Mouse (Mus musculus) left cerebral cortex, adult 2 months (tissue): ENCODE data around the gene Lemd1. TPM values are rescaled to one million over a fixed set of nuclear protein-coding genes. Genes with fewer than 3 reads are reported as not detected.
A peak's percentile ranks its signal among the peaks of the same experiment; 100 is the strongest.

Experiments
- DNase-seq, 2 experiments: peaks; one replicate each; pipeline ENCODE4 v3.0.0; 2021 to 2022; ENCODE audit warnings: low spot score in 2 of 2, mixed read lengths in 1 of 2; ENCODE audit errors: extremely low spot score in 1 of 2
- H3K27ac ChIP-seq: fragments of 200-600 bp; 2 replicates; pipeline ENCODE4 v1.8.1; 2022
- H3K4me3 ChIP-seq: fragments of 200-600 bp; 2 replicates; pipeline ENCODE4 v1.8.1; 2022
- CTCF ChIP-seq: fragments of 200-600 bp; IDR thresholded peaks from 2 replicates; pipeline ENCODE4 v1.8.1; 2022; ENCODE audit warnings: antibody characterized with exemption, mild to moderate bottlenecking, moderate library complexity
- intact Hi-C: fragments of 180-260 bp; cut with DNase I; formaldehyde crosslinking; loops from one replicate; pipeline ENCODE4 v1.15.1; 2025
- total RNA-seq, 2 experiments: library from RNA; stranded (reverse); gene quantifications; 2 replicates each; pipeline ENCODE4 v1.2.3; 2021

Gene Lemd1
- total RNA-seq, 2 experiments from 2014 or later = 3.9 to 6.8 TPM

DNA sequence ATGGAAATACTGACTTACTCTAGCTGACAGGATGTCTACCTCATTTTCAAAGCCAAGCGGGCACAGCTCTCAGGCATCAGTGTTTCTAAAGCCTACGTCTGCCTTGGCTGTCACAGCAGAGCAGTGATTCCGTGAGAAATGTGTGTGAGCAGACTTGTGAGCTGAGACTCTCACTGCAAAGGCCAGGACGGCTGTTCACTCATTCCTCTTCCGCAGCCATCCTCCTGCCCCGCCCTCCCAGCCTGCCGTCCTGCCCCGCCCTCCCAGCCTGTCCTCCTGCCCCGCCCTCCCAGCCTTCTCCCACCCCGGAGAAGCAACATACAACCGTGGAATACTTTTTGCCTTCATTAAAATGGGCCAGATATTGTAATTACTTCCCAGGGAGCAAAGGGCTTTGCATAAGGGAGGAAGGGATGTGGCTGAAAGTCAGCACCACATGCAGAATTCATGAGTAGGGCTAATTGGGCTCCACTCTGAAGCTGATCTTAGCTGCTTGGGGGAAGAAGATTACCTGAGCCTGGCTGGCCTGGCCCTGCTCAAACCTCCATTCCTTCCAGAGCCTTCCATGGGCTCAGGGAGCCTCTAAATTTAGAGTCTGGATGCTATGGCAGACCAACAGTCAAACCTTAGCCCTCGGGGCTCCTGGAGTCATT, 23.0 kb upstream of the Lemd1 start:
- H3K4me3 ChIP-seq = no peak overlapping the region
- no peak for DNase-seq
- no peak for TF ChIP-seq CTCF
- intact Hi-C loops = no loop called here
- H3K27ac ChIP-seq = no peak overlapping the region

DNA sequence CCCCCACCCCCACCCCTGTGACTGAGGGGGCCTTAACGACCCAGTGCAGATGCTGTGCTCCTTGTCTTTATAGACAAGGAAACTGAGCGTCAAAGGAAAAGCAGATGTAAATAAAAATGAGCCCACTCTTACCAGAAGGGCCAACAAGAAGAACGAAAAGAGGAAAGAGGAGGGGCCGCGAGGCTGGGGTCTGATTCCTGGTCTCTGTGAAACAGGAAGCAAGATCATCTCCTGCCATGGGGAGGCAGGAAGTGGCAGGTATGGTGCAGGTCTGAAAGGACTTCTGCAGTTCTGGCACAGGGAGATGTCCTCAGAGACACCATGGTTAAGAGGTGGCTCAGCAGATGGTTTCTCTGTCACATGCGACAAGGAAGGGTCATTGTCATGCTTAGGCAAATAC, 20.5 kb upstream of the Lemd1 start:
- H3K4me3 ChIP-seq = no peak overlapping the region
- DNase-seq = no peak
- TF ChIP-seq CTCF = no peak
- no peak overlapping the region for H3K27ac ChIP-seq
- intact Hi-C loops = no loop called here

DNA sequence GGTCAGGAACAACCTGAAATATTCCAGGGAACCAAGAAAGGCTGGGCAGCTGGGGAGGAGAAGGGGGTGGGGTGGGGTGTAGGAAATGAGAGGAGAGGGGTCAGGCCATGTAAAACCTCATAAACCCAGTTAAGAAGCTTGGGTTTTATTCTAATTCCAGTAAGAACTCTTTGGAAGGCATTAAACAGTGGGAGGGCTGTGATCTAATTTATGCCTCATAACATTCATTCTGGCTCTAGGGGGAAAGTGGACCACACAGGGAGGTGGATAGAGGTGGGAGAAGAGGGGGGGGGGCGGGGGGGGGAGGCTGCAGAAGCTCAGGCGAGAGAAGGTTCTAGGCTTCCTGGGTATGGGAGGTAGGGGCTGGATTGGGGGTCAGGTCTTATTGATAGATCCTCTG, 19.6 kb upstream of the Lemd1 start:
- intact Hi-C loops = no loop called here
- no peak overlapping the region for H3K4me3 ChIP-seq

DNA sequence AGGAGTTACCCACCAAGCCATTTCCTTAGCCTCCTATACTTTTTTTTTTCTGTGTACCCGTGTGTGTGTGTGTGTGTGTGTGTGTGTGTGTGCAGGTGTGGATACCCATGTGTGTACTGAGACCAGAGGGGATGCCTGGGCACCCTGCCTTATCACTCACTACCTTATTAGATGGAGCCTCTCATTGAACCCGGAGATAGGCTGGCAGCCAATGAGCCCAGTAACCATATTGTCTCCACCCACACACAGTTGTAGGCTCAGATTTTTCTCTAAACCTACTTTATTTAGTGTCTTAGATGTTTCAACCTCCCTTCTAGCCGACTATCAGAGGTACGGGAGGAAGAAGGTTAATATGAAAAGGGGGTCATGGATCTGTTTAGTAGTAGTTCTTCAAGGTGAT, 4.9 kb upstream of the Lemd1 start:
- H3K27ac ChIP-seq = no peak overlapping the region
- no peak for DNase-seq
- H3K4me3 ChIP-seq = no peak overlapping the region
- intact Hi-C loops = no loop called here
- no peak for TF ChIP-seq CTCF

More for the DNA sequence above, 19.6 kb upstream of the Lemd1 start:
- no peak for TF ChIP-seq CTCF
- H3K27ac ChIP-seq = no peak overlapping the region
- no peak for DNase-seq

DNA sequence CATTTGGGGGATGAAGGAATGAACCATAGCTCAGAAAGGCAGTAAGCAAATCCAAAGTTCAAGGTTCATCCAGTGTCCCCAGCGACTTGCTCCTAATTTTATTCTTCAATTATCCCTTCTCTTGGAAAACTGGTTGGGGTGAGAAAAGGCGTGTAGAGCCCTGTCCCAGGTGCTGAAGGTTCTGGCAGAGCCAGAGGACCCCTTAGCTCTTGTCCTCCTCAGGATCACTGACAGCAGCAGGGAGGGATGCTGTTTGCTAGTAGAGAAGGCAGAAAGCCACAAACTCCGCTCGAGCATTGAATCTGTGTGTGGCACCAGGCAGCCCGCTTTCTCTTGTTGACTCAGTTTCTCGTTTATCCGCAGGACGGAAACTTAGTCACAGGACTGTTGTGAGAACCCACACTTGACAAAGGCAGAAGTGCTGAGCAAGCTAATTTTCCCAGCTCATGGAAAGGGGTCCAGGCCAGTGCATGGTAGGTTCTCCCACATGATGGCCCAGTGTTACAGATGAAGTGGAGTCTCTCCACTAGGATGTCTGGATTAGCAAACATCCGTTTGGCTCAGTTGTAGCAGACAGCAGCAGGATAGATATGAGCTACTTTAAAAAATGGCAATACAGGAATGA, 2.7 kb upstream of the Lemd1 start:
- intact Hi-C loops = no loop called here
- Histone ChIP-seq H3K4me3 (no peak overlapping the region), H3K27ac (no peak overlapping the region)
- DNase-seq = no peak
- TF ChIP-seq CTCF = no peak

DNA sequence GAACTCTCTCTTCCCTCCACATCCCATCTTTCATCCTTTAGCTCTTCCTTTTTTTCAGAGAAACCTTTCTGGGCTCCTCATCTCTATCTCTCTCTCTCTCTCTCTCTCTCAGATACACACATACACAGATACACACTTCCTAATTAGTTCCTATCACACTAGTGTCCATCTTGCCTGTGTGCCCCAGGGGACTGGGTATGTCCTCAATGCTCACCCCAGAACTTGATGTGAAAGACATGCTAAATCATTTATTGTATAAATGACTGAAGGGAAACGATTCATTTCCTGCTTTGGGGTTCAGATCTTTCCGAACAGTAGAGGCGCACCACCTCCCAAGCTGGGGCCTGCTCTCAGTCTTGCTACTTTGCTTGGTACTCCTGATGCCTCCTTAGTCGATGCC, 2.0 kb upstream of the Lemd1 start:
- DNase-seq = no peak
- no peak overlapping the region for H3K4me3 ChIP-seq
- TF ChIP-seq CTCF = no peak
- H3K27ac ChIP-seq = no peak overlapping the region
- intact Hi-C loops = no loop called here

DNA sequence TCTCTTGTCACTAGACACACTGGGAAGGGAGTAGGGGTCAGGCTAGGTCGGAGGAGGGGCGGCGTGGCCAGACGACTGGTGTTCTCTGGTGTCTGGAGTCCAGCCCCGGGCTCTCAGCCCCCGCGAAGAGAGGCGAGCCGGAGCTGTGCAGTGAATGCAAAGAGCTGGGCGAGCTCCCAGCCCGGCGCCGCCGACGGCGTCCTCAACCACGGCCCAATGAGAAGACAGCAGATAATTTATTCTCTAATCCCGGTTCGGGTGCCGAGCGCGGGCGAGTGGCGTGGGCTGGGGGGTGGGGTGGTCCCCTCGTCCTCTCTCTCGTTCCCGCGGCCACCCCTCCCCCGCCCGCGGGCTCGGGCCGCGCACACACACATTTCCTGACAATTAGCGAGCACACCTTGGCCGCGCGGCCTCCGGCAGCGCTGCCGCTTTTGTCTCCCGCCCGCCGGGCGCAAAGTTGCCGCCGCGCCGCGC, 1.2 kb upstream of the Lemd1 start:
- intact Hi-C loops = loop anchor here (2.0 kb wide), 1 partner anchor 19 kb away; no protein-coding TSS in a partner anchor
- no peak overlapping the region for H3K27ac ChIP-seq

DNA sequence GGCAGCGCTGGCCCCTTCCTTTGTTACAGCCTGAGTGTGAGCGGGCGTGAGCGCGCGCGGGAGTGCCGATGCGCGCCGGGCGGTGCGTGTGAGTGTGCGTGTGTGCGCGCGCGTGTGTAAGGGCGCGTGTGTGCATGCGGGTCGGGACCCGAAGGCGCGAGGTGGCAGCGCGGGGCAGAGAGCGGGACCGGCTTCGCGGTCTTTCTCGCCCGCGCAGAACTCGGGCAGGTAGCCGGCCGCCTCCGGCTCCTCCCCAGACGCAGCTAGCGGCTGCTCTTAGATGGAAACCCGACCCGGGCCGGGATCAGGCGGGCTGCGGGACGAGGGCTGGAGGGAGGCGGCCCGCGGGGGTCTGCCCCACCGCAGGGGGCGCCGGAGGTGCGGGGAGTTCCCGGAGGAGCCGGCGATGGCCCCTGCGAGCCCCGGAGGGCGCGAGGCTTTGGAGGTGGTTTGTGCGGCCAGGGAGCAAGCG, 574 bp upstream of the Lemd1 start:
- peak overlapping the region; percentile 53 for H3K27ac ChIP-seq
- intact Hi-C loops = loop anchor here (2.0 kb wide), 1 partner anchor 18 kb away; no protein-coding TSS in a partner anchor
- DNase-seq = peak in 1 of 2 experiments; percentile 29
- TF ChIP-seq CTCF = no peak
- peak overlapping the region; percentile 60 for H3K4me3 ChIP-seq

More for the DNA sequence above, 1.2 kb upstream of the Lemd1 start:
- peak overlapping the region; percentile 60 for H3K4me3 ChIP-seq
- TF ChIP-seq CTCF = no peak
- DNase-seq = peak; percentile 68 to 74

DNA sequence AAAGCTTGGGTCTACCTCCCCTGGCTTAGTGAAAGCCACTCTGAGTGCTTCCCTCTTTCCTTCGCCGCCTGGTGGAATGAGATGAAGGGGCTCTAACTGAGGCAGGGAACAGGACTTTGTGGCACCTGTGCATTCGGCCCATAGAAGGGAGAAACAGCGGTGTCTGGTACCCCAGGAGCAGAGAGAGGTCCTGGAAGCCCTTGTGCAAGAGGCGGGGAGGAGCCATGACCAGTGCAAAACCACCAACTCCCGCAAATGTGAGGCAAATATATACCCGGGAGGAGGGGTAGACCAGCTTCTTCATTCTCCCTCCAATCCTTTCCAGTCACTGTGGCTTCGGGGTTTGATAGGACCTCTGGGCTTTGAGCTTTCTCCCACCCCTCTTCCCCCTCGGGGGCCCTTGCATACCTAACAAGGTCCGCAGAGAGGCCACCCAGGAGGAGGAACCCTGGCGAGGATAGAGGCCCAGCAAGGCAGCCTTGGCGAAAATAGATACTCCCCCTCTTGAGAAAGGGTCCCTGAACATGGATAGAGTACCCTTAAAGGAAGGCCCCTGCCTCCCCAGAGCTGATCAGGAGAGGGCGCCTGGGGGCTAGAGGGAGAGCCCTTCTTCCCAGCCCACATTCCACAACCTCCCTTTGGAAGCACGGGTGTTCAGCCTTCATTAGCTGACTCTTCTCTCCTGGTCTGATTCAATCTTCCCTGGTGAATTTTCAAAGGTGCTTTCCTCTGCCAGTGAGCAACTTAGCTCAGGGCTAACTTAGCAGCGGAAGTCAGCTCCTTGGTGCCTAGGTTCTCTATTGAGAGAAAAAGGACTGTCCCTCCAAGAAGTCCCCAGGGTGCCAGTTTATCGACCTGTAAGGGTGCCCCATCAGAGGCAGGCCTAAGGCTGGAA, 802 bp downstream of the Lemd1 start:
- TF ChIP-seq CTCF = peak; percentile 12
- peak in 1 of 2 experiments; percentile 20 for DNase-seq
- intact Hi-C loops = loop anchor here (1.0 to 2.0 kb wide), 2 partner anchors 17 to 45 kb away; no protein-coding TSS in a partner anchor
- Histone ChIP-seq H3K27ac (peak overlapping the region; percentile 33; the same call in 1 of the 2 replicates), H3K4me3 (peak overlapping the region; percentile 60)

DNA sequence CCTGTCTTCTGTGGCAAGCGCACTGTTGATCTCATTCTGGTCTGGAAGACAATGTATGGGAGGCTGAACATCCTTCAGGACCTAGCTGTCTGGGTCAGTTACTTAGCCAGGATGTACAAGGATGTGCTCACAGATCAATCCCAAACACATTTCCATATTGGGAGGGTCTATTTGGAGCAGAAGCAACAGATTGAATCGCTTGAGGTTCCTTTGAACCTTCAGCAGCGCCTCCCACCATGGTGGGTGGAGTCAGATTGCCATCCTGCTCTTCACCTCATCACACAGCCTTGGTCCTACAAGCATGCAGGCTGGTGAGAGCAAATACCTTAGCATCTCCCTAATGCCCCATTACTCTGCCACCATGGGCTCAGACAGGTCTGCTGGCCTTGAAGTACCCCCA, 2.6 kb downstream of the Lemd1 start:
- TF ChIP-seq CTCF = no peak
- no peak for DNase-seq
- Histone ChIP-seq H3K27ac (no peak overlapping the region), H3K4me3 (no peak overlapping the region)
- intact Hi-C loops = no loop called here

DNA sequence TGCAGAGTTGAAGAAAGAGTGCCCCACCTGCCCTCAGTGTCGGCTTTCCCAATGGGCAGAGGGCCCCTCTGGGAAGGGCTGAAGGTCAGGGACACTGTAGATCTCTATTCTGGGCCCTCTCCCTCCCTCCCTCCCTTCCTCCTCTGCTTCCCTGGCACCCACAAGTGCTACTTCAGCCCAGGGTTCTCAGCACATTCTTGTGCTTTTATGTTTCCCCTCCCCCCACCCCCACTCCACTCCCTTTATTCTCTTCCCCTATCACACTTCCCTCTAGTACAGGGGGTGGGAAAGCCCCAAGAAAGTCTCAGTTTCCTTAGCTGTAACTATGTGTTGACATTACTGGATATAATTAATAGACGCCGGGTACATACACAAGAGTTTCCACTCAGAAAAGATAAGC, 3.4 kb downstream of the Lemd1 start:
- H3K27ac ChIP-seq = no peak overlapping the region
- no peak for DNase-seq
- intact Hi-C loops = no loop called here
- no peak overlapping the region for H3K4me3 ChIP-seq
- no peak for TF ChIP-seq CTCF

DNA sequence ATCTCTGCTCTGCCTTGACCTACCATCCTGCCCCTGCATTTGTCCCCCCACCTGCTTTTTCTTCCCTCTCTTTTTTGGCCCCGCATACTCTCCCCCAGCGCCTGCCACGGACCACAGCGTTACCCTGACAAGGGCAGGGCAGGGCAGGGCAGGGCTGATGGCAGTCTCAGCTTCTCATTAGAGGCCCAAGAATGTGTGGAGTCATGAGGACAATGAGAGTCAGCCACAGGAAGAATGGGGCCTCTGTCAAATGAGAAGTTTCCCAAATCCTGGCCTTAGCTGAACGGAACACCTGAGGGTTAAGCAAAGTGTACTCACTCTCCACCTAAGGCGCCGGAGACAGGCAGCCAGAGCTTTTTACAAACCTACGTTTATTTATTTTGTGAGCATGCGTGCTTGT, 3.9 kb downstream of the Lemd1 start:
- no peak for TF ChIP-seq CTCF
- no peak for DNase-seq

More for the DNA sequence above, 3.9 kb downstream of the Lemd1 start:
- Histone ChIP-seq H3K27ac (no peak overlapping the region), H3K4me3 (no peak overlapping the region)
- intact Hi-C loops = no loop called here
